Mouse (Mus musculus): ENCODE data around the gene Cd47. TPM values are rescaled to one million over a fixed set of nuclear protein-coding genes. Genes with fewer than 3 reads are reported as not detected.

Cd47 gene
- polyA plus RNA-seq, 1 experiment from 2014 or later: 68.6 TPM

DNA sequence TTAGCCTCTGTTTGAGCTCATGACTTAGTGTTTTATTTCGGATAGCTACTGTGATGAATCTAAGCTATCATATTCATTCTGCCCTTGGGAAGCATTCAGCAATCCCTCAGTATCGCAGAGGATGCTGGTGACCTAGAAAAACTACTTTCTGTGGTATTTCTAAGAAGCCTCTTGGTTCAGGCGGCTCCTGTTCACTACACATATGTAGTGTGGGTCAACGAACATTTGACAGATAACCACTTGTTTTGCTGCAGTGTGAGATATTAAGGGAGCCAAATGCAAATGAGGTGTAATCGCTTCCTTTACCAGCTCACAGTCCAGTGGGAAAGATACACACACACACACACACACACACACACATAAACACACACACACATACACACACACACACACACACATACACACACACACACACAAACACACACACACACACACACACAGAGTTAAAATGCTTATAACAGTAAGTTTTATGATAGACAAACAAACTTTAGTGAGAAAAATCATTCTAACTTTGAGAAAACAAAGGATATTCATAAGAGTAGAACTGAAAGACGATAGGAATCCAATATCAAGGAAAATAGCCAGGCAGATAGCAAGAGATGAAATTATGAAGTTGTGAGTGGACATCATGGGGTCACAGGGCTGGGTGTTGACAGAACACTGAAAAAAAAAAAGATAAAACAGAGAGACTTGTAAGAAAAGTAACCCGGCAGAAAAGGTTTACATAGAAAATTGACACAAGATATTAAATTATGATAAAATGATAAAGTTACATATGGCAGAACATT is 28.5 kb upstream of the Cd47 start:
- no peaks in the 10 kb centered on the region for H3K27me3 ChIP-seq
- ChIA-PET POLR2A (no interaction called here), CTCF (interaction anchor here (0.8 kb wide), 1 partner anchor 47 kb away, joined by 3 read pairs; no protein-coding TSS in a partner anchor)
- DNase-seq (ENCODE audit: low read depth, low spot score): no peak
- TF ChIP-seq CTCF (IDR thresholded peaks at IDR 0.05): no peak
- no peak for ATAC-seq
- in situ Hi-C loops (cut with MboI; ENCODE audit: low pct_unique_long_range_greater_than_20kb): loop anchor here (25.0 kb wide), 1 partner anchor 965 kb away; no protein-coding TSS in a partner anchor

DNA sequence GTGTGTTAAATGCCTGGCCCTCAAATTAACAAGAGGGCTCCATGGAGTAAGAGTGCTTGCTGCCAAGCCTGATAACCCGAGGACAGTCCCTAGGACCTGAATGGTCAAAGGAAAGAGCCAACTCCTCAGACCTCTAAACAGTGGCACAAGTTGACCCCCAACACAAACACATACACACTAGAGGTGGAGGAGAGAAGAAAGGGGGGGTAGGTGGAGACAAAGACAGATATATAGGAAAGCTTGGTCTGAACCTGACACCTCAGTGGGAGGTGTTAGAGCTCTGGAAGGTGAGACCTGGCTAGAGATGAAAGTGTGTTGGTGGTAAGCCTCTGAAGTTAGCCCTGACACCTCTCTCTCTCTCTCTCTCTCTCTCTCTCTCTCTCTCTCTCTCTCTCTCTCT is 27.8 kb upstream of the Cd47 start:
- DNase-seq (ENCODE audit: low read depth, low spot score) (no peak), ATAC-seq (no peak)
- TF ChIP-seq CTCF (IDR thresholded peaks at IDR 0.05): no peak
- in situ Hi-C loops (cut with MboI; ENCODE audit: low pct_unique_long_range_greater_than_20kb): loop anchor here (25.0 kb wide), 1 partner anchor 965 kb away; no protein-coding TSS in a partner anchor
- no peaks in the 10 kb centered on the region for H3K27me3 ChIP-seq
- ChIA-PET POLR2A (no interaction called here), CTCF (interaction anchor here (0.8 kb wide), 1 partner anchor 46 kb away, joined by 3 read pairs; no protein-coding TSS in a partner anchor)

DNA sequence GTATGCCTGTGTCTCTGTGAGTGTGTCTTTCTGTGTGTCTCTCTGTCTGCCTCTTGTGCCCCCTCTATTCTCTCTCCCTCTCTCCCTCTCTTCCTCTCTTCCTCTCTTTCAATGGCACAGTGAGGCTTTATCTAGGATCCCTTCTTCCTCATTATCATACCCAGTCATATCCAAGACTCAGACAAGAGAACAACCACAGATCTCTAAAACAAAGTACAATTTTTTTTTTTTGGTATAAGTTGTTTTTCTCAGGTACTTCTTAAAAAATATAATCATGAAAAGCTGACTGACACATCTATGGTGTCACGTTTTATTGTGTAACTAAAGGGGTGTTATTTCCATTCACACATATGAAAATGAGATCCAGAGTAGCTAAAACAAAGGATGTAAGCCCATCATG is 27.3 kb upstream of the Cd47 start:
- ATAC-seq (no peak), DNase-seq (ENCODE audit: low read depth, low spot score) (no peak)
- no peaks in the 10 kb centered on the region for H3K27me3 ChIP-seq
- ChIA-PET CTCF (no interaction called here), POLR2A (no interaction called here)
- in situ Hi-C loops (cut with MboI; ENCODE audit: low pct_unique_long_range_greater_than_20kb): loop anchor here (25.0 kb wide), 1 partner anchor 964 kb away; no protein-coding TSS in a partner anchor
- no peak for TF ChIP-seq CTCF (IDR thresholded peaks at IDR 0.05)

DNA sequence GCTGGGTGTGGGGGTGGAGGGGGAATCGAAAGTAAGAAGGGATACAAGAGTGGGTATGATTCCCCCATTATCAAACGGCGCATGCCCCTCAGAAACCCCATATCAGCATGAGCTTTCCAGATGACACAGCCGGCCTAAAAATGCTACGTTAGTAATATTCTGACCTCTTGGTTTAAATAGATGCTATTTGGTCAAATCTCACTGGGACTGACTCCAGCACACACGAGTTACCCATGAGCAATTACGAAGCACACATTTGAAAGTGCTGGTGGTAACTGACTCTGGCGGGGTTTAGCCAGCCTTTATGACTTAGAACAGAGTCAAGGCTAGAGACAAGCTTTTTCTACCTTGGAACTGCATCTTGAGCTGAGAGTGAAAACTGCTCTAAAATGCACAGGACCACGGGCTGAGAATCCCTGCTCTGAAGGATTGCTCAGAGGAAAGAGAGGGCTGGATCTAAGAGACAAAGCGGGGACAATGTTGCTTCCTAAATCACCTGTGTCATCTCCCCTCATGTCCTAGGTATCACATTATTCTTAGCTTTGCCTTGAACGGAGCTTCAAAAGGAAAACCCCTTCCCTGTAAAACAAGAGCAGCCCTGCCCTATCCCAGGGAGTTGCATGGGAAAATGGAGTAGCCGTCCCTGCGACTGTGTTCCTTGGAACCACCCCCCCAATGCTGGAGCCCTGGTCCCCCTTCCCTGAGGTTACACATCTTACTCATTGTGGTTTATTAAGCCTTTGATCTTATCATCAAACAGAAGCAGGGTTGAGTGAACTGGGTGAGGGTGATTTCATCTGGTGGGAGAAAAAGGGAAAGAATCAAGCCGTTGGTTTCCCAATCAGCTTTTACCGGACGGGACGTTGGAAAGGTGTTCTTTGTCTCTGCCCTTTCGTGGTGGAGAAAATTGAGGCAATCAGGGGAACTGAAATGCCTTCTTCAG is 26.0 kb upstream of the Cd47 start:
- DNase-seq (ENCODE audit: low read depth, low spot score) (no peak), ATAC-seq (no peak)
- CTCF ChIA-PET: interaction anchor here (1.5 kb wide), 1 partner anchor 10 kb away, joined by 4 read pairs; no protein-coding TSS in a partner anchor
- no peaks in the 10 kb centered on the region for H3K27me3 ChIP-seq
- in situ Hi-C loops (cut with MboI; ENCODE audit: low pct_unique_long_range_greater_than_20kb): loop anchor here (25.0 kb wide), 1 partner anchor 963 kb away; no protein-coding TSS in a partner anchor
- POLR2A ChIA-PET: no interaction called here
- no peak for TF ChIP-seq CTCF (IDR thresholded peaks at IDR 0.05)

DNA sequence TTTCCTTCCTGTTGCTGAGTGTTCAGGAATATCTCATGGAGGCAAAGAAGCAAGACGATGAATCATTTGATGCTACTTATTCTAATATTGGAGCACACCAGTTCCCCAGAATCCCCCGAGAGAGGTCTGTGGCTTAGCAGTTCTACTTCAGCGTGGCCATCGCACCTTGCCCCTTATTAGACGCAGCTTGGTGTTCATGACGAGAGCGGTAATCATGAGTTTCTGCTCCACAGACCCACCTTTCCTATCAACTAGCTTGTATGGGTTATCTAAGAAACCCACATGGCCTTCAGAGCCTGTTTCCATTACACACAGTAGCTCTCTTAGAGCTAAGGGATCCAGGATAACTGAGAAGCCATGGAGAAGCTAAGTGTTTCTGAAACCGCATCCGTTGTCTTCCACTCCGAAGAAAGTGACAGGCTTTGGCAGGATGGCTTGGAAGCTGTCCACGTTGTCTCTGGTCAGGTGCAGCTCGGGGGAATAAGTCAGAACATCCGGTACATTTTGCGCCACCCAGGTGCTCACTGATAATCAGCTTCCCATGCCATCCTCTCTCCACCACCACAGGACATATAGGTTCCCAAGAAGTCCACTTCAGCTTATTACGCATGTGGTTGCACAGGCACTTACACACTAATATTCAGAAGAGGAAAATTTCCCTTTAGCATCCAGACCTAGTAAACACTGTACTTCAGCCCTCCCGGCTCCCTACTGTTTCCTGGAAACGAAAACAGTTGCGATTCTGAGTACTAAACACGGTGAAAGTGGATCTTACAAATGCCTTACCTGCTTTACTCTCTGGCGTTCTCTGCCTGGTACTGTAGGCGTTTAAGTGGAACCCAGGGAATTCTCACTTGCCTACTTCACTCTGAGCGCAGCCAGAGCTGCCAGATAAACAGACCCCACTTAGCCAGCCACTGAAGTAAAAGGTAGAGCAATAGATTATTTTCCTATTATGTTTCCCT is 25.0 kb upstream of the Cd47 start:
- ChIA-PET CTCF (interaction anchor here (0.9 to 1.5 kb wide), 2 partner anchors 9 to 271 kb away, joined by 4 read pairs; no protein-coding TSS in a partner anchor), POLR2A (no interaction called here)
- DNase-seq (ENCODE audit: low read depth, low spot score) (no peak), ATAC-seq (no peak)
- in situ Hi-C loops (cut with MboI; ENCODE audit: low pct_unique_long_range_greater_than_20kb): no loop called here
- no peak for TF ChIP-seq CTCF (IDR thresholded peaks at IDR 0.05)
- H3K27me3 ChIP-seq: no peaks in the 10 kb centered on the region

DNA sequence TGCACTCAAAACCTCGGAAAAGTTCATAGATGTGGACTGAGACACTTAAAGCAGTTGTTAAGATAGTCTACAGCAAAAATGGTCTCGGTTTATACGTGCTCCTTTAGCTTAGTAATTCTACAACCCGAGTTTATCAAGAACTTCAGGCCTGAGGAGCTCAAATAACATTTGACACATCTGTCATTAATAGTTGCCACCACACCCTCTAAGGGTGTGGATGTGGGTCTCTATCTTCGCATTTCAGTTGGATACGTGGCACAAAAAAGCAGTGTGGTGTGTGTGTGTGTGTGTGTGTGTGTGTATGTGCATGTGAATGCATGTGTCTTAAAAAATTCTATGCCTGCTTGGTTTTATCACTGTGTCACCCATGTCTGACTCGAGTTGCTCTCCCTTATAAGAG is 23.4 kb upstream of the Cd47 start:
- peaks cover 3% of the 10 kb centered on the region for H3K27me3 ChIP-seq
- POLR2A ChIA-PET: interaction anchor here (0.8 kb wide), 1 partner anchor 9 kb away, joined by 3 read pairs; no protein-coding TSS in a partner anchor
- CTCF ChIA-PET: interaction anchor here (1.2 to 1.7 kb wide), 2 partner anchors 12 to 62 kb away, joined by 3 to 10 read pairs; no protein-coding TSS in a partner anchor
- DNase-seq (ENCODE audit: low read depth, low spot score) (no peak), ATAC-seq (no peak)
- in situ Hi-C loops (cut with MboI; ENCODE audit: low pct_unique_long_range_greater_than_20kb): no loop called here
- TF ChIP-seq CTCF (IDR thresholded peaks at IDR 0.05): no peak

- POLR2A ChIA-PET: no interaction called here
- in situ Hi-C loops (cut with MboI; ENCODE audit: low pct_unique_long_range_greater_than_20kb): no loop called here
- peaks cover 7% of the 10 kb centered on the region for H3K27me3 ChIP-seq
- TF ChIP-seq CTCF (IDR thresholded peaks at IDR 0.05): no peak
- DNase-seq (ENCODE audit: low read depth, low spot score) (no peak), ATAC-seq (no peak)
- CTCF ChIA-PET: no interaction called here
These were observed 18.7 kb upstream of the Cd47 start for GRCm38 (mm10) chr16:49781556-49782156.

- peaks cover 7% of the 10 kb centered on the region for H3K27me3 ChIP-seq
- CTCF ChIA-PET: no interaction called here
- POLR2A ChIA-PET: no interaction called here
- no peak for ATAC-seq
- no peak for TF ChIP-seq CTCF (IDR thresholded peaks at IDR 0.05)
- in situ Hi-C loops (cut with MboI; ENCODE audit: low pct_unique_long_range_greater_than_20kb): no loop called here
- DNase-seq (ENCODE audit: low read depth, low spot score): no peak
These were observed 17.0 kb upstream of the Cd47 start for GRCm38 (mm10) chr16:49783369-49783768.

GRCm38 (mm10) chr16:49786116-49786515 is 14.2 kb upstream of the Cd47 start:
- in situ Hi-C loops (cut with MboI; ENCODE audit: low pct_unique_long_range_greater_than_20kb): no loop called here

More at GRCm38 (mm10) chr16:49786116-49786515, 14.2 kb upstream of the Cd47 start:
- no peak for TF ChIP-seq CTCF (IDR thresholded peaks at IDR 0.05)
- ChIA-PET CTCF (interaction anchor here (0.8 to 1.6 kb wide), 3 partner anchors 9 to 38 kb away, joined by 3 to 5 read pairs (median 5); no protein-coding TSS in a partner anchor), POLR2A (no interaction called here)
- DNase-seq (ENCODE audit: low read depth, low spot score) (no peak), ATAC-seq (no peak)
- H3K27me3 ChIP-seq: peaks cover 7% of the 10 kb centered on the region

Measured in Patski (cell line).